Mouse (Mus musculus): ENCODE measurements at regions not wholly inside any gene's neighbourhood (a gene's known extent, or its start where the extent isn't known, plus 50 kb on each side); places are given as distances from the start of the nearest gene placed in this dataset.

DNA sequence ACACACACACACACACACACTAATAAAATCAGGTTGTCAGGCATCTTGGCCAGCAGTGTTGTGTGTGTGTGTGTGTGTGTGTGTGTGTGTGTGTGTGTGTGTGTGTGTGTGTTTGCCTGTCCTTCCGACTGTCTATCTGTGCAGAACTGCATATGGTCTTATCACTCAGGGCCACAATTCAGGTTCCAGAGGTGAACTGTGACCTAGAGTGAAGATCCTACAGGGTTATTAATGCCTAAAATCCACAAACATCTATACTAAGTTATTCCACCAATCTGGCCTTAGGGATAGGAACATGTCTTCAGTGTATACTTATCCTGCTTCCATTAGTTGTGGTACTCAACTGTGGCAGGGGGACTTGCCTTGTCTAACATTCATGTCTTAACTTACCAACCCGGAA is 96.7 kb downstream of the Zfp369 start:
- peak; percentile 28 for DNase-seq

DNA sequence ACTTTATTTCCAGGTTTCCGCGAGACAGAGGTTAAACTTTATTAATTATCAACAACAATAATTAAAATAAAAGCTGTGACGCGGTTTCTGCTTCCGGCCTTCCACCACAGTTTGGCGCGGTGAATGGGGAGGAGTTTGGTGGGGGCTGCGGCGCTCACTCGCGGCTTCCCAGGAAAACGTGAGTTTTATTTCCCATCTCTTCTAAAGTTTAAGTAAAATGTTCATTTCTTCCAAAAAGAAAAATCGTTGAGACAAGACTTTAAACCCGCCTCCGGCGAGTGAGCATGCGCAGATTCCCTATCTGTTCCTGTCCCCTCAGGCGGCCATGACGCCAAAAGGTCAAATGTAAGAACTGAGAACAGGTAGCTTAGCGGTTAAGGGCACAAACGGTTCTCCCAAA is 100.8 kb downstream of the Zfp369 start:
- DNase-seq, result peak; percentile 79

DNA sequence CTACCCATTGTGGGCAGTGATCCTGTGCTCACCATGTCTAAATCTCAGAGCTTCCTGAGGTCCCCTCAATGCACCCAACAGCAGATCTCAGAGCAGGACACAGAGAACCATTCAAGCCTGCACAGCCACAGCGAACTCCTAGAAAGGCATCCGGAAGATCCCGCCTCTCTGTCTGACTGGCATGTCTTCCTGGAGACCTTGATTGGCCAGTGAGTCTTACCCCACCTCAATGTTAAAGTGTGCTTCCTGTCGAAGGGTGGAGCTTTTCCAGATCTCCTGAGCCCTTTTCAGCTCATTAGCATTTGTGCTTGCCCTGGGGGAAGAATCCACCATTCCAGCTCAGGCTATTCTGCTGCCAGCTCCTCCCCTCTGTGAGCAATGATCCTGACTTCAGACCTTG is 97.5 kb upstream of the Gm10139 start:
- peak; percentile 67 for DNase-seq

DNA sequence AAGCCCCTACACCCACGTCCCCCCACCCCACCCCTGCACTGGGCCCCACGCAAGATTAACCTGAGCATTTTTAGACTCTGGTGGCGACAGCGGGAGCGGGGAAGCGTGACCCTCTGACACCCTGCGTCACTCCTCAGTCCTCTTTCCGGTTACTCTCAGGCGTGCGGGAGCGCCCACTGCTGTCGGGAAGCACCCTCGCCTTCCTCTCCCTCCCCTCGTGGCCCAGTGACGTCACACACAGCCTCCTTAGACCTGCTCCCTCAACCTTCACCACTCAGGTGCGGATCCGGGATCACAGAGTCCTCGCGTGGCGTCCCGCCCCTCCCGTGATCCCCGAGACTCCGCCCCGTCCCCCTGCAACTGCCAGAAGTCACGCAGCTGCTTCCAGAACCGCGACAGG is 92.3 kb upstream of the Gm10139 start:
- DNase-seq, result peak; percentile 71
